Mouse (Mus musculus): ENCODE data around the gene Prss41.

DNA sequence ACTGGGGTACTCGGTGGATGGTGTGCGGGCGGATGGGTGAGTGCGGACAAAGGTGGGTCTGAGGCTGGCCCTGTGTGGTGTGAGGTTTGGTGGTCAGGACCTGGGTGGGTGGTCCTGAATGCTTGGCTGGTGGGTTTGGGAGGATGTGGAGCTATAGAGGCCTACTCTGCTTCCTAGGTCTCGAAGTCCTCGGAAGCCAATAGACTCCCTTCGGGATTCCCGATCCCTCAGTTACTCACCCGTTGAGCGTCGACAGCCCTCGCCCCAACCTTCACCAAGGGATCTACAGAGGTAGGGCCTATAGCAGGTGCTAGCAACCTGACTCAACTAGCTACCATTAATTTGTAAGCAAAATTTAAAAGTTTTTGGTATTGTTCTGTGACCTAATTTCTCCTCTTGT lies 20.4 kb downstream of the Prss41 start:
- TF ChIP-seq CTCF (conservative IDR thresholded peaks at IDR 0.05; ENCODE audit: insufficient read depth, insufficient read length, low read depth, low read length) (no peak), POLR2A (IDR thresholded peaks at IDR 0.05; ENCODE audit: low read depth, low read length) (no peak)
